Mouse (Mus musculus): ENCODE measurements around the gene Cst3. TPM values are rescaled to one million over a fixed set of nuclear protein-coding genes. Genes with fewer than 3 reads are reported as not detected.

The Cst3 gene
- polyA plus RNA-seq, 1 experiment: 646 TPM

DNA sequence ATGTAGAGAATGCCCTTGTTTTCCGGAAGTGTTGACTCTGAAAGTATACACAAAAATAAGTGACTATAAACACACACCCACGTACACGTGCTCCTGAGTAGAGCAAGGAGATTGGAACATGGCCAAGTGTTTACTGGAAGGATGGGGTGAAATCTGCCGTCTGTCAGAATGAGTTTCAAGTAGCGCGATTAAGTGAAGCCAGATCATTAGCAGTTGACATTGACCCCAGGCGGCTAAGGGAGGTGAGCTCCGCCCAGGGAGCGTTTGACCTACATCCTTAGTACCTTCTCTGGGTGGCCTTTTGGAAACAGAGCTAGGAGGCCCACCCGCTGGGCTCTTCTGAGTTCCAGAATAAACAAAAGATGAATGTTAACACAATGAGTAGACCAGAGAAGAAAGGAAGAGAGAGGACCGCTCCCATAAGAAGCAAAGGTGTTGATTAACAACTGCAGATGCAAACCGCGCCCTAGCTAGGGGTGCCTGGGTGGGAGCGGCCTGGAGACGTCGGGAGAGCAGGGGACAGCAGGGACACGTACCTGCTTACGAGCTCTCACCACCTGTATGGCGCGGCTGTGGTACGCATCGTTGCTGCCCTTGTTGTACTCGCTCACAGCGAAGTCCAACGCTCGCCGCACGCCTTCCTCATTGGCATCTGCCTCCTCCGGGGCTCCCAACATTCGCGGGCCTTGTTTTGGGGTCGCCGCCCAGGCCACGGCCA lies 716 bp downstream of the Cst3 start:
- TF ChIP-seq E2F4 (IDR thresholded peaks at IDR 0.05; ENCODE audit: insufficient read depth) (no peak), MAX (IDR thresholded peaks at IDR 0.05; ENCODE audit: low read depth) (no peak), TCF3 (IDR thresholded peaks at IDR 0.05; ENCODE audit: insufficient read length, low read depth) (no peak), MYOG (IDR thresholded peaks at IDR 0.05; ENCODE audit: control insufficient read depth in 1 of 3, insufficient read depth in 1 of 3, insufficient read length in 2 of 3, low read depth in 2 of 3) (no peak), SRF (IDR thresholded peaks at IDR 0.05; ENCODE audit: control insufficient read depth, insufficient read length, low read depth) (no peak), POLR2A (IDR thresholded peaks at IDR 0.05; ENCODE audit: insufficient read length, low read depth) (no peak), TCF12 (IDR thresholded peaks at IDR 0.05; ENCODE audit: insufficient read depth, poor library complexity, severe bottlenecking) (no peak), CEBPB (IDR thresholded peaks at IDR 0.05; ENCODE audit: insufficient read depth, poor library complexity, severe bottlenecking) (no peak), MYOD1 (IDR thresholded peaks at IDR 0.05; ENCODE audit: control insufficient read depth in 1 of 3, insufficient read length in 2 of 3, low read depth in 2 of 3) (no peak), POLR2AphosphoS2 (IDR thresholded peaks at IDR 0.05; ENCODE audit: insufficient read length, low read depth) (no peak), REST (IDR thresholded peaks at IDR 0.05; ENCODE audit: insufficient read depth, insufficient read length) (no peak), USF1 (IDR thresholded peaks at IDR 0.05; ENCODE audit: low read depth) (no peak)
- Histone ChIP-seq H3K4me2 (ENCODE audit: low read depth) (peak overlapping the region; percentile 90), H3K27me3 (ENCODE audit: control insufficient read depth, insufficient read depth, insufficient read length) (no peaks in the 10 kb centered on the region), H3K36me3 (ENCODE audit: control insufficient read depth, insufficient read depth) (peaks cover 15% of the 10 kb centered on the region), H3K4me3 (peak overlapping the region; percentile 91), H3ac (ENCODE audit: control insufficient read depth, insufficient read length) (peak overlapping the region; percentile 49), H3K79me2 (ENCODE audit: control insufficient read depth, insufficient read depth) (peaks cover 35% of the 10 kb centered on the region)

DNA sequence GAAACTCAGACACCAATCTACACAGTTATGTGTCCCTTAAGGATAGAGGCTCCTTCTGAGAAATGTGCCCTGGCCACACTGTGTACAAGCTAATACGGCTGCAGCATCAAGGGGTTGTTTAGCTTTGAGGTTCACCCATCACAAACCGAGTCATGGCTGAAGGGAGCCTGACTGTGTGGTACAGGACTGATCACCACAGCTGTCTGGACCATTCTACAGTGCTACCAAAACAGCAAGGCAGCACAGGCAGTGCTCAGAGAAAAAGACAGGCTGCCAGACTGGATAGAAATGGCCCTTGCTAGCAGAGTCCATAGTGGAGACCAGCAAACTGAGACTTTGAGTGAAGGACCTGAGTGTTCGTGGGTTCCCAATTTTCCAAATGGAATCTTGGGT lies 1.3 kb downstream of the Cst3 start:
- TF ChIP-seq TCF12 (IDR thresholded peaks at IDR 0.05; ENCODE audit: insufficient read depth, poor library complexity, severe bottlenecking): no peak
- no peak for TF ChIP-seq MAX (IDR thresholded peaks at IDR 0.05; ENCODE audit: low read depth)
- no peak for TF ChIP-seq MYOG (IDR thresholded peaks at IDR 0.05; ENCODE audit: control insufficient read depth in 1 of 3, insufficient read depth in 1 of 3, insufficient read length in 2 of 3, low read depth in 2 of 3)
- no peak for TF ChIP-seq POLR2AphosphoS2 (IDR thresholded peaks at IDR 0.05; ENCODE audit: insufficient read length, low read depth)
- TF ChIP-seq SRF (IDR thresholded peaks at IDR 0.05; ENCODE audit: control insufficient read depth, insufficient read length, low read depth): no peak
- no peak for TF ChIP-seq POLR2A (IDR thresholded peaks at IDR 0.05; ENCODE audit: insufficient read length, low read depth)
- TF ChIP-seq MYOD1 (IDR thresholded peaks at IDR 0.05; ENCODE audit: control insufficient read depth in 1 of 3, insufficient read length in 2 of 3, low read depth in 2 of 3): no peak
- TF ChIP-seq CEBPB (IDR thresholded peaks at IDR 0.05; ENCODE audit: insufficient read depth, poor library complexity, severe bottlenecking): no peak
- no peak for TF ChIP-seq E2F4 (IDR thresholded peaks at IDR 0.05; ENCODE audit: insufficient read depth)
- no peak for TF ChIP-seq USF1 (IDR thresholded peaks at IDR 0.05; ENCODE audit: low read depth)
- no peak for TF ChIP-seq TCF3 (IDR thresholded peaks at IDR 0.05; ENCODE audit: insufficient read length, low read depth)
- H3K4me3 ChIP-seq: peak overlapping the region; percentile 91
- H3K27me3 ChIP-seq (ENCODE audit: control insufficient read depth, insufficient read depth, insufficient read length): no peaks in the 10 kb centered on the region

DNA sequence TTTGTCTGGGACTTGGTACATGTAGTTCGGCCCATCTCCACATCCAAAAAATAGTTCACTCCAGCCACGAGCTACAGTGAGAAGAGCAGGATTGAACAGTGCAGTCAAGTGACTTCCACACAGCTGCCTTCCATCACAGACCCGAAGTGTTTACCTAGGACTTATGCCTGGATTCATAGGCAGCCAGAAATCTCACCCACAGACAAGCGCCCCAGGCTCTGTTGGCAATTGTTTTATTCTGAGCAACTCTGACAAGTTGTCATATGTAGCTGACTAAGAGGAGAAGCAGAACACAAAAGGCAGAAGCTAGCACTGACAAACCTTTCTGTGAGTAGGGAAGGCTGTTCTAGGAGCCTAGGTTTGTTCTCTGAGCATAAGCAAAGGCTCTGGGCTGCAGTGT lies 2.6 kb downstream of the Cst3 start:
- Histone ChIP-seq H3ac (ENCODE audit: control insufficient read depth, insufficient read length) (no peak overlapping the region), H3K27me3 (ENCODE audit: control insufficient read depth, insufficient read depth, insufficient read length) (no peaks in the 10 kb centered on the region), H3K36me3 (ENCODE audit: control insufficient read depth, insufficient read depth) (peaks cover 17% of the 10 kb centered on the region), H3K4me3 (no peak overlapping the region), H3K79me2 (ENCODE audit: control insufficient read depth, insufficient read depth) (peaks cover 35% of the 10 kb centered on the region), H3K4me2 (ENCODE audit: low read depth) (peak overlapping the region; percentile 90)
- TF ChIP-seq POLR2AphosphoS2 (IDR thresholded peaks at IDR 0.05; ENCODE audit: insufficient read length, low read depth) (no peak), MYOG (IDR thresholded peaks at IDR 0.05; ENCODE audit: control insufficient read depth in 1 of 3, insufficient read depth in 1 of 3, insufficient read length in 2 of 3, low read depth in 2 of 3) (no peak), USF1 (IDR thresholded peaks at IDR 0.05; ENCODE audit: low read depth) (no peak), CEBPB (IDR thresholded peaks at IDR 0.05; ENCODE audit: insufficient read depth, poor library complexity, severe bottlenecking) (no peak), MYOD1 (IDR thresholded peaks at IDR 0.05; ENCODE audit: control insufficient read depth in 1 of 3, insufficient read length in 2 of 3, low read depth in 2 of 3) (no peak), E2F4 (IDR thresholded peaks at IDR 0.05; ENCODE audit: insufficient read depth) (no peak), SRF (IDR thresholded peaks at IDR 0.05; ENCODE audit: control insufficient read depth, insufficient read length, low read depth) (no peak)

More for the DNA sequence above, 1.3 kb downstream of the Cst3 start:
- H3K79me2 ChIP-seq (ENCODE audit: control insufficient read depth, insufficient read depth): peaks cover 35% of the 10 kb centered on the region
- H3K4me2 ChIP-seq (ENCODE audit: low read depth): peak overlapping the region; percentile 90
- H3ac ChIP-seq (ENCODE audit: control insufficient read depth, insufficient read length): no peak overlapping the region
- H3K36me3 ChIP-seq (ENCODE audit: control insufficient read depth, insufficient read depth): peaks cover 17% of the 10 kb centered on the region

DNA sequence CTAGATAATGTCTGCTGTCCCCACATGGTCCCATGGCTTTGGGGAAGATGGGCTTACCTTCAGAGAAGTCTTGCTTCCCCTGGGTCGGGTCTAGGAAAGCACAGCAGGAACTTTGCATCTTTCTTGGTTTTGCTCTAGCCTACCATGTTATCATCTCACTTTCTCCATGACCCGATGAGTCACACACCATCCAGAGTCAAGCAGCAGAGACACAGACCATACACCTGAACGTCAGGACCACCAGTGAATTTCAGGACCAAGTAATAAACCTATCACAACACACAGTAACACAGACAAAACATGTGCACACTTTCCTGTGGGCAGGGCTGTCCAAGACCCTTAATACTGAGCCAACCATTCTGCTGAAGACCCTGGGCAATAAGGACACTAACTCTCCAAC lies 5.0 kb downstream of the Cst3 start:
- H3ac ChIP-seq (ENCODE audit: control insufficient read depth, insufficient read length): no peak overlapping the region
- no peak overlapping the region for H3K4me3 ChIP-seq
- H3K36me3 ChIP-seq (ENCODE audit: control insufficient read depth, insufficient read depth): peaks cover 17% of the 10 kb centered on the region
- H3K27me3 ChIP-seq (ENCODE audit: control insufficient read depth, insufficient read depth, insufficient read length): no peaks in the 10 kb centered on the region
- no peak overlapping the region for H3K4me2 ChIP-seq (ENCODE audit: low read depth)
- peaks cover 35% of the 10 kb centered on the region for H3K79me2 ChIP-seq (ENCODE audit: control insufficient read depth, insufficient read depth)
- TF ChIP-seq REST (IDR thresholded peaks at IDR 0.05; ENCODE audit: insufficient read depth, insufficient read length) (no peak), POLR2AphosphoS2 (IDR thresholded peaks at IDR 0.05; ENCODE audit: insufficient read length, low read depth) (peak; percentile 20), POLR2A (IDR thresholded peaks at IDR 0.05; ENCODE audit: insufficient read length, low read depth) (peak; percentile 8)

DNA sequence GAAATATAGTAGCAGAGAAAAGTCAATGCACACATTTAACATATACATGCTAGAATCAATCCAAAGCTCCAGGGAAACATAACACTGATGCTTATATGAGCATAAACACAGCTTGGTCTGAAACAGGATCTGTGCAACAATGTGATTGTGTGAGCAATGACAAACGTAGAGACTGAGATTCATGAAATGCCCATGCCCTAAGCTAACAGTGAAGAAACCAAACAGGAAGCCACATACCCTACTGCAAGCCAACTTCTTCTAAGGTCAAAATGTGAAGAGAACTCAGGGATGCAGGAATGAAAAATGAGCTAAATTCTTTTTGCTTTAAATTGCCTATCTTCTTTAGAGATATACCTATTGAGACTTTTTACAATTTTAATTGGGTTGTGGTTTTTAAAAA lies 6.5 kb downstream of the Cst3 start:
- Histone ChIP-seq H3K4me2 (ENCODE audit: low read depth) (no peak overlapping the region), H3ac (ENCODE audit: control insufficient read depth, insufficient read length) (no peak overlapping the region), H3K36me3 (ENCODE audit: control insufficient read depth, insufficient read depth) (peaks cover 17% of the 10 kb centered on the region), H3K4me3 (no peak overlapping the region), H3K27me3 (ENCODE audit: control insufficient read depth, insufficient read depth, insufficient read length) (no peaks in the 10 kb centered on the region), H3K79me2 (ENCODE audit: control insufficient read depth, insufficient read depth) (peaks cover 23% of the 10 kb centered on the region)
- no peak for TF ChIP-seq MYOD1 (IDR thresholded peaks at IDR 0.05; ENCODE audit: control insufficient read depth in 1 of 3, insufficient read length in 2 of 3, low read depth in 2 of 3)
- no peak for TF ChIP-seq TCF3 (IDR thresholded peaks at IDR 0.05; ENCODE audit: insufficient read length, low read depth)
- no peak for TF ChIP-seq POLR2AphosphoS2 (IDR thresholded peaks at IDR 0.05; ENCODE audit: insufficient read length, low read depth)
- TF ChIP-seq USF1 (IDR thresholded peaks at IDR 0.05; ENCODE audit: low read depth): no peak
- TF ChIP-seq POLR2A (IDR thresholded peaks at IDR 0.05; ENCODE audit: insufficient read length, low read depth): no peak
- no peak for TF ChIP-seq REST (IDR thresholded peaks at IDR 0.05; ENCODE audit: insufficient read depth, insufficient read length)
- TF ChIP-seq SRF (IDR thresholded peaks at IDR 0.05; ENCODE audit: control insufficient read depth, insufficient read length, low read depth): no peak
- no peak for TF ChIP-seq MYOG (IDR thresholded peaks at IDR 0.05; ENCODE audit: control insufficient read depth in 1 of 3, insufficient read depth in 1 of 3, insufficient read length in 2 of 3, low read depth in 2 of 3)
- no peak for TF ChIP-seq E2F4 (IDR thresholded peaks at IDR 0.05; ENCODE audit: insufficient read depth)
- TF ChIP-seq MAX (IDR thresholded peaks at IDR 0.05; ENCODE audit: low read depth): no peak
- no peak for TF ChIP-seq CEBPB (IDR thresholded peaks at IDR 0.05; ENCODE audit: insufficient read depth, poor library complexity, severe bottlenecking)
- no peak for TF ChIP-seq TCF12 (IDR thresholded peaks at IDR 0.05; ENCODE audit: insufficient read depth, poor library complexity, severe bottlenecking)
